9 mouse cellular contexts compared by ENCODE assay signal in the genomic region with DNA sequence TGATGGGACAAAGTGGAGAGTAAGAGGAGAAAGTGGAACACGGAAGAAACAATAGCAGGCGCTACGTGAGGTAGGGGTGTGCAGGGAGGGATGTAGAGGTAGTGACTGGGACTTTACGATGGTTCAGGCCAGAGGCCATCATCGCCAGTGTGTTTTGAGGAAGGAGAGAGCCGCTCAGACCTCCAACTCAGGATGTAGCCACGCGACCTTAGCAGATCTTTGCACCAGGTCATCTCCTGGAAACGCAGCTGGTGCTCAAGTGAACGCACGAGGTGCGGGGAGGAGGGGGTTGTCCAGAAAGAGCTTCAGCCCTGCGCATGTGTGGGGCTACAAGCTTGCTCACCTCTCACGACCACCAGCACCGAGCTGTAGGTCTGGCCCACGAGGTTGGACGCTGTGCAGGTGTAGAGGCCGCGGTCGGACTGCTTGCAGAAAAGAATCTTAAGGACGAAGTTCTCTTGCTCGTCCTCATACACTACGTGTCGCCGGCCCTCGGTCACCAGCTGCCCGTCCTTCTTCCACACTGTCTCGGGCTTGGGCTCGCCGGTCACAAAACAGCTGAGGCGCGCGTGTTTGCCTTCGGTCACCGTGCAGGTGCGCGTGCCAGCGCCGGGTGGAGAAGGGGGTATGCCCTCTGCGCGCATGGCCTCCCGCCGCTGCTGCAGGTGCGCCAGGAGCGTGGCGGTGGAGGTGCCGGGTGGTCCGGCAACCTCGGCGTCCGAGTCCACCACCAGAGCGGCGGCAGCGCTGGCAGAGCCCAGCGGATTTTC. TPM values are rescaled to one million over a fixed set of nuclear protein-coding genes. Genes with fewer than 3 reads are reported as not detected.
A peak's percentile ranks its signal among the peaks of the same experiment; 100 is the strongest.
DNase-seq lines count a peak whose midpoint lies in the region; ATAC-seq and TF ChIP-seq lines count a peak whose summit lies in the region.
"Had no signal": no experiment of that assay in that cellular context is flagged by ENCODE, and none has a peak within 500 bp of the region (broad histone marks: within the 10 kb centered on the region; RNA-seq: fewer than 3 reads in every experiment).

No protein-coding gene starts in this region.

- no peak for TF ChIP-seq CTCF in E14TG2a.4 (conservative IDR thresholded peaks at IDR 0.05; ENCODE audit: low read length)
- no peak for TF ChIP-seq CTCF in forebrain, postnatal 0 days (IDR thresholded peaks at IDR 0.05; ENCODE audit: low read depth)

- peaks cover 28% of the 10 kb centered on the region for H3K4me1 ChIP-seq in E14TG2a.4 (replicated peaks; ENCODE audit: low read depth, low read length)
- H3K4me1 ChIP-seq in forebrain, postnatal 0 days (ENCODE audit: insufficient read depth), result no peaks in the 10 kb centered on the region
- peaks cover 20% of the 10 kb centered on the region for H3K4me1 ChIP-seq in midbrain, embryonic 10.5 days

- no peaks in the 10 kb centered on the region for H3K36me3 ChIP-seq in E14TG2a.4 (ENCODE audit: insufficient read depth, low read length)
- no peaks in the 10 kb centered on the region for H3K36me3 ChIP-seq in forebrain, postnatal 0 days (ENCODE audit: insufficient read depth)
- H3K36me3 ChIP-seq in midbrain, embryonic 10.5 days, result no peaks in the 10 kb centered on the region

- peak overlapping the region; percentile 71 for H3K4me3 ChIP-seq in E14TG2a.4 (replicated peaks; ENCODE audit: low read length)
- H3K4me3 ChIP-seq in forebrain, postnatal 0 days (ENCODE audit: low read depth, low read length), result peak overlapping the region; percentile 31
- H3K4me3 ChIP-seq in midbrain, embryonic 10.5 days, result peak overlapping the region; percentile 42

- H3K27me3 ChIP-seq in E14TG2a.4 (ENCODE audit: insufficient read depth, low read length), result peaks cover 90% of the 10 kb centered on the region
- H3K27me3 ChIP-seq in forebrain, postnatal 0 days (ENCODE audit: insufficient read depth, low read length), result peaks cover 38% of the 10 kb centered on the region
- peaks cover 79% of the 10 kb centered on the region for H3K27me3 ChIP-seq in midbrain, embryonic 10.5 days (ENCODE audit: low read depth, poor library complexity, severe bottlenecking)

- 5% methylated on average over 55 of the region's 55 CpGs for WGBS in forebrain, postnatal 0 days
- 9% methylated on average over 55 of the region's 55 CpGs for WGBS in midbrain, embryonic 10.5 days

- no peak overlapping the region for H3K27ac ChIP-seq in forebrain, postnatal 0 days (ENCODE audit: low read depth, low read length)
- H3K27ac ChIP-seq in midbrain, embryonic 10.5 days (replicated peaks), result no peak overlapping the region

- peak; percentile 29 for DNase-seq in gastrocnemius, postnatal 10 days
- no peak for DNase-seq in gastrocnemius, adult 18-20 months (ENCODE audit: low spot score)
- no peak for DNase-seq in forebrain, postnatal 0 days
- no peak for DNase-seq in midbrain, embryonic 10.5 days (ENCODE audit: low spot score)
- no peak for DNase-seq in thymus, postnatal 4 days
- DNase-seq in thymus, postnatal 10 days (ENCODE audit: low spot score in 2 of 2), result no peak

- H3K9me3 ChIP-seq in E14TG2a.4 (ENCODE audit: low read length), result no peaks in the 10 kb centered on the region
- H3K9me3 ChIP-seq in forebrain, postnatal 0 days (ENCODE audit: low read length), result no peaks in the 10 kb centered on the region
- no peaks in the 10 kb centered on the region for H3K9me3 ChIP-seq in midbrain, embryonic 10.5 days (replicated peaks)

- no peak; the same call in 1 of the 2 replicates for ATAC-seq in forebrain, postnatal 0 days
- no peak for ATAC-seq in erythroblast, adult 5-6 weeks (replicated peaks; ENCODE audit: low FRiP score, poor library complexity, severe bottlenecking)

- peak overlapping the region; percentile 2; the same call in 1 of the 2 replicates for H3K9ac ChIP-seq in forebrain, postnatal 0 days

- H3K4me2 ChIP-seq in forebrain, postnatal 0 days (ENCODE audit: low read depth), result peak overlapping the region; percentile 50

RNA-seq across cellular contexts. Expression of a gene that starts 1.0 kb away (rescaled TPM):
- 100 to 1,000 TPM; 664 to 666 TPM for total RNA-seq in gastrocnemius, postnatal 10 days (2021)
- 1,000 to 10,000 TPM; 1,684 to 1,873 TPM for total RNA-seq in gastrocnemius, adult 18-20 months (2021)
- total RNA-seq in forebrain, postnatal 0 days (2014; rRNA removed), result 1.5 and 1.7 TPM in 2 replicates
- 0.23 and 0.31 TPM in 2 replicates for polyA plus RNA-seq in forebrain, postnatal 0 days (2015; fragmentation: Nextera tagmentation; extraction: Ambion mirVana)
- 0.01 TPM in 2 replicates for polyA plus RNA-seq in midbrain, embryonic 10.5 days (2016; fragmentation: Nextera tagmentation; extraction: Ambion mirVana)
- 0.42 and 0.96 TPM in 2 replicates for total RNA-seq in erythroblast, adult 5-6 weeks (2015; ENCODE audit: low replicate concordance)
- total RNA-seq in erythroblast, adult 5-6 weeks (2017; ENCODE audit: low replicate concordance), result 2.7 and 4.5 TPM in 2 replicates

RNA-seq across cellular contexts. Expression of a gene that starts 28.3 kb away (rescaled TPM):
- total RNA-seq in gastrocnemius, postnatal 10 days (2021), result 10 to 100 TPM in 1 of 2 experiments, 1 to 10 TPM in 1; 9.4 to 10.6 TPM
- total RNA-seq in gastrocnemius, adult 18-20 months (2021), result 1 to 10 TPM; 6.9 to 7.2 TPM
- 11.2 and 13.8 TPM in 2 replicates for total RNA-seq in forebrain, postnatal 0 days (2014; rRNA removed)
- polyA plus RNA-seq in forebrain, postnatal 0 days (2015; fragmentation: Nextera tagmentation; extraction: Ambion mirVana), result 10.8 and 11.1 TPM in 2 replicates
- 5.2 and 5.4 TPM in 2 replicates for polyA plus RNA-seq in midbrain, embryonic 10.5 days (2016; fragmentation: Nextera tagmentation; extraction: Ambion mirVana)
- 11.5 and 30.7 TPM in 2 replicates for total RNA-seq in erythroblast, adult 5-6 weeks (2015; ENCODE audit: low replicate concordance)
- total RNA-seq in erythroblast, adult 5-6 weeks (2017; ENCODE audit: low replicate concordance), result 64.1 and 74.6 TPM in 2 replicates

RNA-seq across cellular contexts. Expression of a gene that starts 47.8 kb away (rescaled TPM):
- 1 to 10 TPM in 1 of 2 experiments, under 1 TPM in 1; 0.78 to 1.2 TPM for total RNA-seq in gastrocnemius, postnatal 10 days (2021)
- under 1 TPM; 0.23 to 0.33 TPM for total RNA-seq in gastrocnemius, adult 18-20 months (2021)
- total RNA-seq in forebrain, postnatal 0 days (2014; rRNA removed), result 0.76 and 1.2 TPM in 2 replicates
- polyA plus RNA-seq in forebrain, postnatal 0 days (2015; fragmentation: Nextera tagmentation; extraction: Ambion mirVana), result 0.19 and 0.31 TPM in 2 replicates
- not detected in 2 replicates for polyA plus RNA-seq in midbrain, embryonic 10.5 days (2016; fragmentation: Nextera tagmentation; extraction: Ambion mirVana)
- not detected in 2 replicates for total RNA-seq in erythroblast, adult 5-6 weeks (2015; ENCODE audit: low replicate concordance)
- not detected in 2 replicates for total RNA-seq in erythroblast, adult 5-6 weeks (2017; ENCODE audit: low replicate concordance)
- total RNA-seq: megakaryocyte progenitor cell, adult 5-6 weeks had no signal

RNA-seq across cellular contexts. Expression of a gene that starts 56.8 kb away (rescaled TPM):
- total RNA-seq in gastrocnemius, postnatal 10 days (2021), result 10 to 100 TPM; 20.8 to 22.0 TPM
- 10 to 100 TPM; 32.9 to 38.0 TPM for total RNA-seq in gastrocnemius, adult 18-20 months (2021)
- total RNA-seq in forebrain, postnatal 0 days (2014; rRNA removed), result 122 and 157 TPM in 2 replicates
- 274 and 284 TPM in 2 replicates for polyA plus RNA-seq in forebrain, postnatal 0 days (2015; fragmentation: Nextera tagmentation; extraction: Ambion mirVana)
- polyA plus RNA-seq in midbrain, embryonic 10.5 days (2016; fragmentation: Nextera tagmentation; extraction: Ambion mirVana), result 98.5 and 115 TPM in 2 replicates
- total RNA-seq in erythroblast, adult 5-6 weeks (2015; ENCODE audit: low replicate concordance), result 13.8 and 20.4 TPM in 2 replicates
- total RNA-seq in erythroblast, adult 5-6 weeks (2017; ENCODE audit: low replicate concordance), result 4.5 and 8.2 TPM in 2 replicates

Comparison
In these comparisons a context has a peak if more than half of its experiments do, and no peak if none do; other contexts are left out.
1. RNA of a gene that starts 1.0 kb away (total RNA-seq): 1,684 to 1,873 TPM in gastrocnemius, adult 18-20 months and 664 to 666 TPM in gastrocnemius, postnatal 10 days; 0.42 to 4.5 TPM in erythroblast, adult 5-6 weeks and 1.5 to 1.7 TPM in forebrain, postnatal 0 days; every median in the first group is over 100 times any median in the second.
2. Peak in every context shown above with its lines, with median percentiles within 50 percentile points of each other: H3K4me3 ChIP-seq.